Mouse (Mus musculus): ENCODE measurements around the gene Trpd52l3. TPM values are rescaled to one million over a fixed set of nuclear protein-coding genes. Genes with fewer than 3 reads are reported as not detected.
"Not testable (repeated sequence)": the region's sequence is repeated elsewhere in the genome, so short reads cannot be mapped to it uniquely, and the experiment has no call there.

Gene Trpd52l3
- total and polyA plus RNA-seq, 3 experiments = 0.05 TPM; not detected in 2

DNA sequence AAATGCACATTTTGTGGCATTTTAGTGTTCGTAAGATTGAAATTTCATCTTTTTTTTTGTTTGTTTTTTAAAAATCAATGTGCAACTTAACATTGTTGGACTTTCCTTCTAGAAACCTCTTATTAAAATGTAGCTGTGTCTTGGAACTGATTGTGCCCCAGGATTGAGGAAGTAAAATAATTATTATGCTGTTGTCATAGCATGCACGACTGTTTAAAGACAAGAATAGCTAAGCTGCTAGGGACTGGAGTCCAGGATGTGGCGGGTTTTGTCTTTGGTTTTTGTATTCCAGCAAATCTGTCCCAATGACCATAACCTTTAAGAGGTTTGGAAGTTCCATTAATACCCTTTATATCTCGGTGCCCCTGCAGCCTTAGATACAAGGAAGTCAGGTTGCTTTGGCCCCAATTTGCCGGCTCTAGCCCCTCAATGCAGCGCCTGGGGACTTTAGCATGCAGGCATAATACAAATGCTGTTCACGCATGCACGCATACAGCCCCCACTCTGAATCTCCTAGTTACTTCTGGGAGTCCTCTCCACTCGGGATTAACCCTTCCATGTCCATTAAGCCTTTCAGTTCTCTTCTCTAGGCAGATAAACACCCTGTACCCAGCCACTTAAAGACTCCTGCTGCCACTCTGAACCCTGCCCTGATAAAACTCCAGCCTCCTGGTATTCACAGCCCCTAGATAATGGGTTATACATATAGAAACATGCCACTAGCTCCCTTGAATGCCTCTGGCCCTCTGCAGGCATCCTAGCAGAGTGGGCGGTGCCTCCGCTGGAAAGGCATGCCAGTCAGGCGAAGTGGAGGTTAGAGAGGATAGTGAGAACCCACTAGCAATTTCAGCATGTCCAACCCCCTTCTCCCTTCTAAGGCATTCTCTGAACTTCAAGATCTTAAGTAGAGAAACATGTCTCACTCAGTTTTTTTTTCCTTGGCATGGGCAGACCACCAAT lies 2.9 kb upstream of the Trpd52l3 start:
- no peaks in the 10 kb centered on the region for H3K9me3 ChIP-seq (replicated peaks)
- H3K4me3 ChIP-seq (ENCODE audit: low read depth, low read length) = no peak overlapping the region
- no peaks in the 10 kb centered on the region for H3K36me3 ChIP-seq (replicated peaks)
- DNase-seq (ENCODE audit: low spot score) (no peak), ATAC-seq (ENCODE audit: extremely low read depth, insufficient number of reproducible peaks, low FRiP score, poor library complexity, severe bottlenecking) (no peak)
- peaks cover 13% of the 10 kb centered on the region for H3K27me3 ChIP-seq (ENCODE audit: insufficient read depth, low read length)
- no peaks in the 10 kb centered on the region for H3K4me1 ChIP-seq (ENCODE audit: insufficient read depth, low read depth, low read length)
- TF ChIP-seq GATA2 (IDR thresholded peaks at IDR 0.05; ENCODE audit: borderline replicate concordance, low read depth, low read length) (no peak), POLR2AphosphoS5 (IDR thresholded peaks at IDR 0.05; ENCODE audit: insufficient replicate concordance, low read depth, low read length) (no peak), TAL1 (conservative IDR thresholded peaks at IDR 0.05; ENCODE audit: low read depth, low read length) (no peak), CTCF (IDR thresholded peaks at IDR 0.05; ENCODE audit: low read depth, low read length) (no peak), GATA1 (IDR thresholded peaks at IDR 0.05; ENCODE audit: borderline replicate concordance, low read length) (no peak)

DNA sequence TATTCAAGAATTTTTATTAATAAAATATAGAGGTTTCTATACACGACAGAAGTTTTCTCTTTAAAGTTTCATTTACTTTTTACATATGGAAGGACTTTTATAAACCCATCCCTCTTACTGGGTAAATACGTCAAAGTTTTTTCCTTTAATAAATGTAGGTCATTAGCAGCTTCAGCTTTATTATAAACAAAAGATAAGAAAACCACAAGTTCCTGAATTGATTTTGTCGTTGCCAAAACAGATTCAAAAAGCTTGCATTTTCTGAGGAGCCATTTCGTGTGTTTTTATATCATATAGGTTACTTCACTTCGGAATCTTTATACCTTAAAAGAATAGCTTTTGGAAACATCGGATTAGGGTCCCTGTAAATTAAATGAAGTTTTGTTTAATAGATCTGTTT lies 2.0 kb upstream of the Trpd52l3 start:
- Histone ChIP-seq H3K27me3 (ENCODE audit: insufficient read depth, low read length) (peaks cover 18% of the 10 kb centered on the region), H3K4me1 (ENCODE audit: insufficient read depth, low read depth, low read length) (no peaks in the 10 kb centered on the region), H3K9me3 (replicated peaks) (no peaks in the 10 kb centered on the region), H3K4me3 (ENCODE audit: low read depth, low read length) (no peak overlapping the region), H3K36me3 (replicated peaks) (no peaks in the 10 kb centered on the region)
- ATAC-seq (ENCODE audit: extremely low read depth, insufficient number of reproducible peaks, low FRiP score, poor library complexity, severe bottlenecking) (no peak), DNase-seq (ENCODE audit: low spot score) (no peak)
- TF ChIP-seq POLR2AphosphoS5 (IDR thresholded peaks at IDR 0.05; ENCODE audit: insufficient replicate concordance, low read depth, low read length) = no peak
- no peak for TF ChIP-seq GATA2 (IDR thresholded peaks at IDR 0.05; ENCODE audit: borderline replicate concordance, low read depth, low read length)
- TF ChIP-seq CTCF (IDR thresholded peaks at IDR 0.05; ENCODE audit: low read depth, low read length) = no peak
- TF ChIP-seq GATA1 (IDR thresholded peaks at IDR 0.05; ENCODE audit: borderline replicate concordance, low read length) = no peak
- no peak for TF ChIP-seq TAL1 (conservative IDR thresholded peaks at IDR 0.05; ENCODE audit: low read depth, low read length)

DNA sequence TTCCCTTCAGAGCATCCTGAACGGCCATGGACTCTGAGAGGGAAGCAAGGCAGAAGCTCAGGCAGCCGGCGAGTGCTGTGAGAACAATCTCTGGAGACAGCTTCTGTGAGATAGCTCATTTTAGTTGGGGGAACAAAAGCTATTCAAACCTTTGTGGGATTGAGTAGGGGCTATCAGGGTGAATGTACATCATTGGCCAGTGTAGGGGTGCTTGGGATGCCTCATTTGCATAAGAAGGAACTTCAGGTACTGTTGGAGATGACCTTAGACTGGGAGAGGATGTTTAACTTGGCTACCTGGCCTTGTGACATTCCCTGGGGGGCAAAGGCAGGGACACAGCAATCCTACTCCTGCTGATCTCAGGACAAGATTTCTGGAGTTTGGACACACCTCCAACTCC lies 2.8 kb downstream of the Trpd52l3 start:
- Histone ChIP-seq H3K36me3 (replicated peaks) (no peaks in the 10 kb centered on the region), H3K9me3 (replicated peaks) (no peaks in the 10 kb centered on the region), H3K27me3 (ENCODE audit: insufficient read depth, low read length) (peaks cover 35% of the 10 kb centered on the region), H3K4me1 (ENCODE audit: insufficient read depth, low read depth, low read length) (no peaks in the 10 kb centered on the region), H3K4me3 (ENCODE audit: low read depth, low read length) (no peak overlapping the region)
- DNase-seq (ENCODE audit: low spot score) (no peak), ATAC-seq (ENCODE audit: extremely low read depth, insufficient number of reproducible peaks, low FRiP score, poor library complexity, severe bottlenecking) (no peak)
- TF ChIP-seq POLR2AphosphoS5 (IDR thresholded peaks at IDR 0.05; ENCODE audit: insufficient replicate concordance, low read depth, low read length) (no peak), GATA2 (IDR thresholded peaks at IDR 0.05; ENCODE audit: borderline replicate concordance, low read depth, low read length) (no peak), GATA1 (IDR thresholded peaks at IDR 0.05; ENCODE audit: borderline replicate concordance, low read length) (no peak), CTCF (IDR thresholded peaks at IDR 0.05; ENCODE audit: low read depth, low read length) (no peak), TAL1 (conservative IDR thresholded peaks at IDR 0.05; ENCODE audit: low read depth, low read length) (no peak)

DNA sequence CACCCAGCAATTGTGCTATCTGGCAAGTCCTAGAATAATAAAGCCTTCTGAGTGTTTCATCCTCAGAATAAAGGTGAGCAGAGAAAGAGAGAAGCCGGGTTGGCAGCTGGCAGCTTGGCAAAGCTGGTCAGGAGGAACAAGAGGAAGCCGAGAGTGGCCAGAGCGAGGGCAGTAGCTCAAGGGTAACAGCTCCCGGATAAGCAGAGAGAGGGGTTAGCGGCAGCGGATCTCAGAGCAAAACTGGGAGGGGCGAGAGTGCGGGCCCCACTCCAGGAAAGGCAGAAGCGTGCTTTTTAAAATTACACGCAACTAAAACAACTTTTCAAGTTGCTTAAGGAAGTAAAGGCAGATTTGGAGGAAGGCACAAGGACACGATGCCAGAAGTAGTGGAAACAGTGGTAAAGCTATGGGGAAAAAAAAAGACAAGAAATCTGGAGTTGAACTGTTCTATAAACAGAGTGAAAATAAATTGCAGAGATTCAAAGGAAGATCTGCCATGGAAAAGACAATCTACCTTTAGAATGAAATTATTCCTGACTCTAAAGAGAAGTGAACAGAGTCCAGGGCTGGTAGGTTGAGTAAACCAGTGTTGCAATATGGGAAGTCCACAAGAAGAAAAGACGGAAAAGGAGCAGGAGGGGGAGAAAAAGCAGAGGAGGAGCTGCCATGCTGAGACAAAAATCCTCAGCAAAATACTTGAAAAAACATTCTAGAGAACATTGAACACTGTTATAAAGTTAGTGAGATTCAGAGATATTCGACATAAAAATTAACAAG lies 7.1 kb downstream of the Trpd52l3 start:
- no peak for ATAC-seq (ENCODE audit: extremely low read depth, insufficient number of reproducible peaks, low FRiP score, poor library complexity, severe bottlenecking)

DNA sequence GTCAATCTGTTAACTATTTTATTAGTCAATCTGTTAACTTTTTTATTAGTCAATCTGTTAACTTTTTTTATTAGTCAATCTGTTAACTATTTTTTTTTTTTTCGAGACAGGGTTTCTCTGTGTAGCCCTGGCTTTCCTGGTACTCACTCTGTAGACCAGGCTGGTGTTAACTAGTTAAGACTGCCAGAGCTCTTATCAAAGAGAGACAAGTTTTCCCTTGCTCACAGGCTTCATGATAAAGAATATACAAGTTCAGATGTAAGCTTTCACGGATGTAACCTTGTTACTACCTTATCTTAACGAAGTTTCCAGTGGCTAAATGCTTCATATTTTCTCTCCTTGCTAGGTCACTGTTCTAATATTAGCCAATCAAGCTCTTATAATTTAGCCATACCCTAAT lies 10.7 kb downstream of the Trpd52l3 start:
- Histone ChIP-seq H3K36me3 (replicated peaks) (no peaks in the 10 kb centered on the region), H3K4me3 (ENCODE audit: low read depth, low read length) (no peak overlapping the region), H3K9me3 (replicated peaks) (no peaks in the 10 kb centered on the region), H3K27me3 (ENCODE audit: insufficient read depth, low read length) (peaks cover 39% of the 10 kb centered on the region), H3K4me1 (ENCODE audit: insufficient read depth, low read depth, low read length) (no peaks in the 10 kb centered on the region)
- TF ChIP-seq TAL1 (conservative IDR thresholded peaks at IDR 0.05; ENCODE audit: low read depth, low read length) (no peak), GATA2 (IDR thresholded peaks at IDR 0.05; ENCODE audit: borderline replicate concordance, low read depth, low read length) (no peak), POLR2AphosphoS5 (IDR thresholded peaks at IDR 0.05; ENCODE audit: insufficient replicate concordance, low read depth, low read length) (no peak), GATA1 (IDR thresholded peaks at IDR 0.05; ENCODE audit: borderline replicate concordance, low read length) (no peak)
- no peak for DNase-seq (ENCODE audit: low spot score)
- no peak for ATAC-seq (ENCODE audit: extremely low read depth, insufficient number of reproducible peaks, low FRiP score, poor library complexity, severe bottlenecking)

More for the DNA sequence above, 7.1 kb downstream of the Trpd52l3 start:
- DNase-seq (ENCODE audit: low spot score) = no peak
- no peaks in the 10 kb centered on the region for H3K9me3 ChIP-seq (replicated peaks)
- H3K36me3 ChIP-seq (replicated peaks) = no peaks in the 10 kb centered on the region
- H3K4me1 ChIP-seq (ENCODE audit: insufficient read depth, low read depth, low read length) = no peaks in the 10 kb centered on the region
- no peak for TF ChIP-seq GATA1 (IDR thresholded peaks at IDR 0.05; ENCODE audit: borderline replicate concordance, low read length)
- TF ChIP-seq CTCF (IDR thresholded peaks at IDR 0.05; ENCODE audit: low read depth, low read length) = no peak
- no peak for TF ChIP-seq TAL1 (conservative IDR thresholded peaks at IDR 0.05; ENCODE audit: low read depth, low read length)
- TF ChIP-seq GATA2 (IDR thresholded peaks at IDR 0.05; ENCODE audit: borderline replicate concordance, low read depth, low read length) = no peak
- TF ChIP-seq POLR2AphosphoS5 (IDR thresholded peaks at IDR 0.05; ENCODE audit: insufficient replicate concordance, low read depth, low read length) = no peak
- H3K4me3 ChIP-seq (ENCODE audit: low read depth, low read length) = no peak overlapping the region
- peaks cover 41% of the 10 kb centered on the region for H3K27me3 ChIP-seq (ENCODE audit: insufficient read depth, low read length)

DNA sequence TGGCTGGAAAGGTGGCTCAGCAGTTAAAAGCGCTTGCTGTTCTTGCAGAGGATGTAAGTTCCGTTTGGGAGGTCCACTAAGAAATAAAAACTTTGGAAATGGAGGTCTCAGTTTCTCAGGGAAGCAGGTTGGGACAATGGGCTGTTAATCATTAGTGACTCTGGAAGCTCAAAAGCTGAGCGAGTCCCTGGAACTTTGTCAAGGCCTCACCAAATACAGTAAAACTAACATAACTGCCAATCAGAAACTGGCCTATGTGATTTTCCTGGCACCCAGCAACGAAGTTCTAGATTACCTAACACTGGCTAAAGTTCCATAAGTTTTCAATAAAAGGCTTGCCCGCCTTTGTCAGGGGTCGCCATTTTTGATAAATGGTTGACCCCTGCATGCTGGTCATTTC lies 12.6 kb downstream of the Trpd52l3 start:
- TF ChIP-seq GATA1 (IDR thresholded peaks at IDR 0.05; ENCODE audit: borderline replicate concordance, low read length) (no peak), CTCF (IDR thresholded peaks at IDR 0.05; ENCODE audit: low read depth, low read length) (no peak), GATA2 (IDR thresholded peaks at IDR 0.05; ENCODE audit: borderline replicate concordance, low read depth, low read length) (no peak), POLR2AphosphoS5 (IDR thresholded peaks at IDR 0.05; ENCODE audit: insufficient replicate concordance, low read depth, low read length) (no peak), TAL1 (conservative IDR thresholded peaks at IDR 0.05; ENCODE audit: low read depth, low read length) (no peak)
- no peaks in the 10 kb centered on the region for H3K9me3 ChIP-seq (replicated peaks)
- peaks cover 32% of the 10 kb centered on the region for H3K27me3 ChIP-seq (ENCODE audit: insufficient read depth, low read length)
- DNase-seq (ENCODE audit: low spot score) = no peak
- H3K4me1 ChIP-seq (ENCODE audit: insufficient read depth, low read depth, low read length) = peaks cover 4% of the 10 kb centered on the region
- ATAC-seq (ENCODE audit: extremely low read depth, insufficient number of reproducible peaks, low FRiP score, poor library complexity, severe bottlenecking) = no peak
- H3K36me3 ChIP-seq (replicated peaks) = no peaks in the 10 kb centered on the region
- no peak overlapping the region for H3K4me3 ChIP-seq (ENCODE audit: low read depth, low read length)

DNA sequence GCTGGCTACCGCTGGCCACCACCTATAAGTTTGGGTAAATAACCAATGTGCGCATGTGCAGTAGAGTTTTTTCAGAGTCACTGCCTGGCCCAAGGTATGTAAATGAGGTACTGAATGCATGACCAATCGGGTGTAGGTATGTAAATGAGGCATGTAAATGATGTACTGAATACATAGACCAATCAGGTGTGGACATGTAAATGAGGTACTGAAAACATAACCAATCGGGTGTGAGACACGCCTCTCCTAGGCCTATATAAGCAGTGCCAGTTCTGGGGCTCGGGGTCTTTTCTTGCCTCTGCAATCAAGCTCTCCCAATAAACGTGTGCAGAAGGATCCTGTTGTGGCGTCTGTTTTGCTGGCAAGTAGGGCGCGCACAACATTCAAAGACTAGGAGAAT lies 19.8 kb downstream of the Trpd52l3 start:
- not testable (repeated sequence) for H3K4me3 ChIP-seq (ENCODE audit: low read depth, low read length); ATAC-seq (ENCODE audit: extremely low read depth, insufficient number of reproducible peaks, low FRiP score, poor library complexity, severe bottlenecking); H3K4me1 ChIP-seq (ENCODE audit: insufficient read depth, low read depth, low read length); DNase-seq (ENCODE audit: low spot score); H3K9me3 ChIP-seq (replicated peaks); H3K36me3 ChIP-seq (replicated peaks)
- H3K27me3 ChIP-seq (ENCODE audit: insufficient read depth, low read length) = peaks cover 12% of the 10 kb centered on the region

Measured in G1E (cell line).